Mouse (Mus musculus) liver, adult 2 months (tissue): ENCODE measurements around the gene Sdsl. TPM values are rescaled to one million over a fixed set of nuclear protein-coding genes. Genes with fewer than 3 reads are reported as not detected.

Experiments used
- DNase-seq: peaks from one replicate; pipeline ENCODE4 v3.0.0-alpha.2; 2011; ENCODE audit warnings: low read depth, low spot score; ENCODE audit errors: extremely low read depth
- H3K27ac ChIP-seq: fragments of 200-500 bp; replicated peaks from 2 replicates; pipeline ENCODE4 v1.5.1; 2012; ENCODE audit warnings: low read depth, mild to moderate bottlenecking, control low read depth, inconsistent platforms, low read length; ENCODE audit not compliant: insufficient read depth
- H3K27me3 ChIP-seq: fragments of 200-500 bp; 2 replicates; pipeline ENCODE4 v1.6.1; 2012; ENCODE audit warnings: mild to moderate bottlenecking, moderate library complexity, low read length, inconsistent platforms; ENCODE audit not compliant: control insufficient read depth, insufficient read depth
- H3K36me3 ChIP-seq: fragments of 200-500 bp; 2 replicates; pipeline ENCODE4 v1.6.1; 2012; ENCODE audit warnings: low read length, inconsistent platforms; ENCODE audit not compliant: control insufficient read depth, insufficient read depth
- H3K4me1 ChIP-seq: fragments of 200-500 bp; 2 replicates; pipeline ENCODE4 v1.6.1; 2011; ENCODE audit warnings: low read length; ENCODE audit not compliant: control insufficient read depth, insufficient read depth
- H3K4me3 ChIP-seq: fragments of 200-500 bp; 2 replicates; pipeline ENCODE4 v1.5.1; 2011; ENCODE audit warnings: low read depth, mild to moderate bottlenecking, control low read depth, low read length, moderate library complexity; ENCODE audit not compliant: insufficient read depth
- H3K79me2 ChIP-seq: fragments of 200-500 bp; 2 replicates; pipeline ENCODE4 v1.6.1; 2012; ENCODE audit warnings: inconsistent platforms, mild to moderate bottlenecking, low read length, moderate library complexity; ENCODE audit not compliant: control insufficient read depth, insufficient read depth
- H3K9ac ChIP-seq: fragments of 200-500 bp; 2 replicates; pipeline ENCODE4 v1.6.1; 2012; ENCODE audit warnings: low read depth, mild to moderate bottlenecking, control low read depth, inconsistent platforms, low read length
- CTCF ChIP-seq: fragments of 200-500 bp; IDR thresholded peaks from 2 replicates; pipeline ENCODE4 v1.5.1; 2011; ENCODE audit warnings: low read depth, low read length, control low read depth
- POLR2A ChIP-seq: fragments of 200-500 bp; IDR thresholded peaks from 2 replicates; pipeline ENCODE4 v1.6.1; 2011; ENCODE audit warnings: low read length, control low read depth; ENCODE audit not compliant: insufficient read depth; ENCODE audit errors: extremely low read depth
- WGBS: fragments of 180-500 bp; shearing (Covaris S2); methylation state at CpG from one replicate; pipeline ENCODE4 v1.1.7; 2018; 5-methylcytosine and 5-hydroxymethylcytosine counted together
- polyA plus RNA-seq: library from polyadenylated mRNA; depleted of rRNA; stranded (reverse); fragments of >200 nt; gene quantifications from 2 replicates; pipeline ENCODE4 v1.2.3, GENCODE M21; 2012
- total RNA-seq: library from RNA; depleted of rRNA; stranded (reverse); fragments of >200 nt; gene quantifications from 2 replicates; pipeline ENCODE4 v1.2.3, GENCODE M21; 2014

The Sdsl gene
- total and polyA plus RNA-seq, 2 experiments: 11.7 to 18.6 TPM

DNA sequence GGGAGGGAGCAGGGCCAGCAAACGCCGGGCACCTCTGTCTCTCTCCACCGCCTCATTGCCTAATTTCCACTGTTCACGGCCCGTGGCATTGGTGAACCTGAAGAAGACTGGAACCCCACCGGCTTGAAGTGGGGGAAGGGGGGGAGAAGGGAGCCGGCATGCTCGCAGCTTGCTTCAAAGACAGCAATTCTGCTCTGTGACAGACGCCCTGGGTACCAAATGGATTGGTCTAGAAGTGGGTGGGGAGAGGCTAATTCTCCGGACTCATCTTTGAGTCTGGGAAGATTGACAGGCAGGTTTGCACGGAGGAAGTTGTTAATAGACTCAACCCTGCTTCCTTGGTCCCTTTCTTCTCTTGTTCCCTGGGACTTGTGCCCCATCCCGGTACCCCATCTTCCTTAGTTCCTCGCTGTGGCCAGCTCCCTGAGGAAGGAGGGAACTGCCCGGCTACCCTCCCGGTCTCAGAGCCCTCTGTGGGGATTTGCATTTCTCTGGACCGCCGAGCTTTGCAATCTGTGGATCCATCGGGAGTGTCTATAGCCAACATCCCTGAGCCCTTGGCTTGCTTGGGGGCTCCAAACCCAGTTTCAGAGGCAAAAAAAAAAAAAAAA lies 35.6 kb downstream of the Sdsl start:
- Histone ChIP-seq H3K79me2 (no peaks in the 10 kb centered on the region), H3K27ac (no peak overlapping the region), H3K4me1 (no peaks in the 10 kb centered on the region), H3K4me3 (no peak overlapping the region), H3K36me3 (no peaks in the 10 kb centered on the region), H3K27me3 (peaks cover 36% of the 10 kb centered on the region), H3K9ac (no peak overlapping the region)
- TF ChIP-seq CTCF: no peak
- TF ChIP-seq POLR2A: no peak
- 2% methylated on average over 18 of the region's 18 CpGs for WGBS
- DNase-seq: no peak

GRCm38 (mm10) chr5:120435731-120436501 lies 36.7 kb downstream of the Sdsl start:
- H3K4me1 ChIP-seq: no peaks in the 10 kb centered on the region
- DNase-seq: no peak
- no peaks in the 10 kb centered on the region for H3K36me3 ChIP-seq
- H3K79me2 ChIP-seq: no peaks in the 10 kb centered on the region
- no peak overlapping the region for H3K4me3 ChIP-seq
- WGBS: 2% methylated on average over 47 of the region's 47 CpGs
- H3K27me3 ChIP-seq: peaks cover 46% of the 10 kb centered on the region
- no peak overlapping the region for H3K9ac ChIP-seq
- H3K27ac ChIP-seq: no peak overlapping the region
- TF ChIP-seq POLR2A: no peak
- no peak for TF ChIP-seq CTCF

GRCm38 (mm10) chr5:120435006-120435681 lies 37.5 kb downstream of the Sdsl start:
- no peaks in the 10 kb centered on the region for H3K4me1 ChIP-seq
- no peaks in the 10 kb centered on the region for H3K36me3 ChIP-seq
- peaks cover 48% of the 10 kb centered on the region for H3K27me3 ChIP-seq
- no peak overlapping the region for H3K4me3 ChIP-seq
- no peak for DNase-seq
- WGBS: 2% methylated on average over 44 of the region's 44 CpGs
- H3K79me2 ChIP-seq: no peaks in the 10 kb centered on the region
- no peak overlapping the region for H3K27ac ChIP-seq
- TF ChIP-seq CTCF (no peak), POLR2A (no peak)
- H3K9ac ChIP-seq: no peak overlapping the region

- no peaks in the 10 kb centered on the region for H3K79me2 ChIP-seq
- H3K4me1 ChIP-seq: no peaks in the 10 kb centered on the region
- H3K9ac ChIP-seq: no peak overlapping the region
- no peak overlapping the region for H3K27ac ChIP-seq
- TF ChIP-seq CTCF (no peak), POLR2A (no peak)
- H3K4me3 ChIP-seq: no peak overlapping the region
- DNase-seq: no peak
- no peaks in the 10 kb centered on the region for H3K36me3 ChIP-seq
- peaks cover 40% of the 10 kb centered on the region for H3K27me3 ChIP-seq
- 6% methylated on average over 21 of the region's 21 CpGs for WGBS
Measured at GRCm38 (mm10) chr5:120434231-120434735, 38.3 kb downstream of the Sdsl start.

- H3K27ac ChIP-seq: no peak overlapping the region
- H3K79me2 ChIP-seq: no peaks in the 10 kb centered on the region
- TF ChIP-seq POLR2A: no peak
- no peak for TF ChIP-seq CTCF
- peaks cover 39% of the 10 kb centered on the region for H3K27me3 ChIP-seq
- H3K4me1 ChIP-seq: no peaks in the 10 kb centered on the region
- H3K4me3 ChIP-seq: no peak overlapping the region
- no peaks in the 10 kb centered on the region for H3K36me3 ChIP-seq
- WGBS: 5% methylated on average over 13 of the region's 13 CpGs
- DNase-seq: no peak
- no peak overlapping the region for H3K9ac ChIP-seq
Measured at GRCm38 (mm10) chr5:120433135-120433760, 39.4 kb downstream of the Sdsl start.
